Mouse (Mus musculus) bone marrow macrophage, adult 2 months (primary cell): Measurements from ENCODE around the gene Rcbtb1. TPM values are rescaled to one million over a fixed set of nuclear protein-coding genes. Genes with fewer than 3 reads are reported as not detected.

ENCODE experiments used
- H3K27ac ChIP-seq: 2 replicates; pipeline ENCODE4 v1.5.1; 2012; ENCODE audit warnings: low read depth, low read length; ENCODE audit not compliant: insufficient read depth
- H3K4me1 ChIP-seq: 2 replicates; pipeline ENCODE4 v1.6.1; 2012; ENCODE audit warnings: low read length; ENCODE audit not compliant: control insufficient read depth, insufficient read depth
- H3K4me3 ChIP-seq: 2 replicates; pipeline ENCODE4 v1.5.1; 2012; ENCODE audit warnings: mild to moderate bottlenecking, low read length, moderate library complexity; ENCODE audit not compliant: insufficient read depth
- CTCF ChIP-seq: IDR thresholded peaks from 2 replicates; pipeline ENCODE4 v1.5.1; 2012; ENCODE audit warnings: low read depth, mild to moderate bottlenecking, low read length, moderate library complexity
- POLR2A ChIP-seq: IDR thresholded peaks from 2 replicates; pipeline ENCODE4 v1.6.1; 2012; ENCODE audit warnings: mild to moderate bottlenecking, low read depth, low read length, borderline replicate concordance
- polyA plus RNA-seq: library from polyadenylated mRNA; stranded (reverse); fragments of >200 nt; gene quantifications from 2 replicates; pipeline ENCODE4 v1.2.4, GENCODE M21; 2012; ENCODE audit not compliant: missing spikeins, insufficient read depth, insufficient read length

Gene Rcbtb1
- polyA plus RNA-seq, result 16.4 and 16.7 TPM in 2 replicates

DNA sequence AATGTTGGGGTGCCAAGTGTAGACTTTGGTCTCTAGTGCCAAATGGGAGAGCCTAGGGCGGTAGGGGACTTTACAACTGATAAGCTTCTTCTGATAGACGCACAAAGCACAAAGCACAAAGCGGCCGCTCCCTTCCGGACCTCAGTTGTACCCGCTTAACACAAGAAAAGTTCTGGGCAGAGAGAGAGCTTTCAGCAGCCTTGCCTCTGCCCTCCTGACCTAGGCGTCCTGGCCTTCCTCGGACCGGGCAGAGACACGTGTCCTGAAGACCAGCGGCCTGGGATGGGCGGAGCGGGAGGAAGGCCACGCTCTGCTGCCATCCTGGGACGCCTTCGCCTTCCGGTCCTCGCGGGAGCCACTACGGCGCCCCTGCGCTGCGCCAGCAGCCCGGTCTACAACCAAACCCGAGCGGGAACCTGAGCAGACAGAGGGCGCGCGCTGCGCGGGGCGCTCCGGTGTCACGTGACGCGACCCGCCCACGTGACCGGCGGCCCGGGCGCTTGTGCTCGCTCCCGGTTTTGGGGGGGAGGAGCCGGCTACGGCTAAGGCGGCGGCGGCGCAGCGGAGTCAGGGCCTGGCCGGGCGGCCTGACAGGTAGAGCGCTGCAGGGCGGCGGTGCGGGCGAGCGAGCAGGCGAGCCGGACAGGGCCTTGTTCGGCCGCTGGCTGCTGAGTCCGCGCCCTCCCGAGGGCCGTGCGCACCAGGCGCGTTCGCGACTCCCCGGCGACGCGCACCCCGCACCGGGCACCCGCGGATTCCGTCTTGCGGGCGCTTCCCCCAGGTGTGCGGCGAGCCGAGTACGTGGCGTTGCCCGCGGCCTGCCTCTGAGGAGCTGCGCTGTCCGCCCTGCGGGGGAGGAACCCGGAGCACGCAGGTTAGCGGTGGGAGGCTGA is at the start of gene Rcbtb1:
TSS of gene Rcbtb1 (plus strand) at position 499 of the 893 bp plus-strand sequence.
- Histone ChIP-seq H3K4me1 (peaks cover 15% of the 10 kb centered on the region), H3K4me3 (peak within 1 kb of the TSS; percentile 95), H3K27ac (peak within 1 kb of the TSS; percentile 80)
- TF ChIP-seq POLR2A (no peak), CTCF (0 out of 2 replicates have a peak, but pooled peaks have one; percentile 7)

GRCm38 (mm10) chr14:59155589-59155988 is 45.4 kb upstream of the Rcbtb1 start:
- H3K4me3 ChIP-seq, result no peak overlapping the region
- TF ChIP-seq POLR2A (no peak), CTCF (no peak)
- H3K4me1 ChIP-seq, result no peaks in the 10 kb centered on the region
- H3K27ac ChIP-seq, result no peak overlapping the region

- Histone ChIP-seq H3K27ac (no peak overlapping the region), H3K4me3 (no peak overlapping the region), H3K4me1 (no peaks in the 10 kb centered on the region)
- TF ChIP-seq CTCF (no peak), POLR2A (no peak)
These were observed 43.9 kb upstream of the Rcbtb1 start for GRCm38 (mm10) chr14:59157016-59157698.

- Histone ChIP-seq H3K4me1 (no peaks in the 10 kb centered on the region), H3K27ac (no peak within 1 kb of the TSS), H3K4me3 (no peak within 1 kb of the TSS)
- TF ChIP-seq POLR2A, result no peak
These were observed 22.4 kb upstream of the Rcbtb1 start, which contains the start of gene Gm5142 for GRCm38 (mm10) chr14:59178649-59179048. Gm5142 (minus strand) TSS chr14:59178749.

DNA sequence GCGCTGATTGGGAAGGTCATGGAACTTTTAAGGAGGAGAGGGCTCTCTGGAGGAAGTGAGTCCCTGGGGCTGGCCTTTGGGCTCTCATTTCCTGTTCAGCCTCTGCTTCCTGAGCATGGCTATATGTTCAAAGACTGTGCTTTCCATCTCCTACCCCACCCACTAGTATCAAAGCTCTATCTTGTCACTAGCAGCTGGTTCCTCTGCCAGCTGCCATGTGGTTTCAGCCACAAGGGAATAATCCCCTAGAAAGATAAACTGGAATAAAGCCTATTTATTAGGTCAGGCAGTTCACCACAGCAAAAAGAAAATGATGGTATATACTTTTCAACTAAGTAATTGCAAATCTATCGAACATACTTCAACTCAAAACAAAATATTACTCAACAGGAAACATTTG is 18.3 kb upstream of the Rcbtb1 start:
- no peak for TF ChIP-seq POLR2A

GRCm38 (mm10) chr14:59185514-59185913 is 15.5 kb upstream of the Rcbtb1 start:
- TF ChIP-seq POLR2A, result no peak
- no peak for TF ChIP-seq CTCF
- H3K4me1 ChIP-seq, result no peaks in the 10 kb centered on the region
- H3K4me3 ChIP-seq, result no peak overlapping the region
- no peak overlapping the region for H3K27ac ChIP-seq

More for the DNA sequence above, 18.3 kb upstream of the Rcbtb1 start:
- Histone ChIP-seq H3K4me3 (no peak overlapping the region), H3K4me1 (no peaks in the 10 kb centered on the region), H3K27ac (no peak overlapping the region)

DNA sequence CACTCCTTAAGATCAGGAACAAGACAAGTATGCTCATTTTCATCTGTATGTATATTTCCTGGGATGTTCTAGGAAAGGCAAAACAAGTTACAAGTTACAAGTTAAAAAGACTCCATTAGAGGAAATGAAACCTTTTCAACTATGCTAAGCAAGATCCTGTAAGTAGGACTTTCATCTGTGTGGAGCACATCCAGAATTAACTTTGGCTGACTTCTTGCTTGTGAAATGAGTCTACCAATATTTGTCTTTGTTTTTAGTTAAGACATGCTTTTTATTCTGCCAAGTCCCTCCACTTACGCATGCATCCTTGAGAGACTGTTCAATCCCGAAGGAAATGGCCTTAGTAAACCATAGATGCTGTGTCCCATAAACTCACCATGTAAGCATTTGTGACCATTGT is 14.9 kb upstream of the Rcbtb1 start:
- TF ChIP-seq CTCF (no peak), POLR2A (no peak)
- no peak overlapping the region for H3K27ac ChIP-seq
- H3K4me3 ChIP-seq, result no peak overlapping the region
- no peaks in the 10 kb centered on the region for H3K4me1 ChIP-seq

DNA sequence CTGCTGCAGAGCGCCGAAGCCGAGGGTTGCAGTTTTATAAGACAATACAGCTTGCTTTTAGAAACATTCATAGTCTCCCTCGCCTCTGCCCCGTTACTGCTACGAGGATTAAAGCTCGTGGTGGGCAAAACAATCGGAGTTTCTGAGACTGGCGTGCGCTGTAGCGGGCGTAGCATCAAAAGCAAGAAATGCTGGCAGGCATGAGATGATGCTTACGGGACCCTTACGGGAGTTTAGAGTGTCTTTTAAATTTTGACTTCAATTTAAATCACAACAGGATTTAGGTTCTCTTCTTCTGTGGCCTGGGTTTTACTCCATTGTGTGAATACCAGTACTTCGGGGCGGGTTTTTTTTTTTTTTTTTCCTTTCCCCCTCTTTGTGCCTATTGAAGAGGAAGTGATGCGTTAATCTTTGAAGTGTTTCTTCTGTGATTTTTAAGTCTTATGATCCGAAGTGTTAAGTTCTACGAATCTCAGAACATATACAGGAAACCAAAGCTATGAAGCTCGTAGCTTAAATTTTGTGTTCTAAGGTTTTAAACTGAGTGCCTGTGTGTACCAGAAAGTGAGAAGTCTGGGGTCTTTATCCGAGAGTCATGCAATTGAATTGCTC is 701 bp downstream of the Rcbtb1 start:
- TF ChIP-seq CTCF, result no peak
- no peak for TF ChIP-seq POLR2A
- Histone ChIP-seq H3K4me1 (peaks cover 17% of the 10 kb centered on the region), H3K4me3 (peak overlapping the region; percentile 95), H3K27ac (peak overlapping the region; percentile 80)

DNA sequence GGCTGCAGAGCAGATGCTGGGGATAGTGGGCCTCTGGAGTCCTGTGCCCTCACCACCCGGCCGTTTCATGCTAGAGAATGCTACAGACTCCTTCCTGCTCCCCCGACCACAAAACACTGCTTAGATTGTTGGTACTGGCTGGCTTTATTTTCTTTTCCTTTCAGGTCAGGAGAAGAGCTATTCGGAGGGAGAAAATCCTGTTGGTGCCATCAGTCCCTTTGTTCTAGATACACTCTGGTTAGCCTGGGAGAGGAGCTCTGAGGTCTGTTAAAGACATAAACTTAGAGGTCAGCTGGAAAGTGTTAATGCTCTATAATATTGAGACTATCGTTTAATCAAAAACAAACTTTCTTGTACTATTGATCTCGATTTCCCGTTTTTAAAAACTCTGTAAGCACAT is 4.5 kb downstream of the Rcbtb1 start:
- TF ChIP-seq CTCF, result no peak
- TF ChIP-seq POLR2A, result no peak
- Histone ChIP-seq H3K27ac (no peak overlapping the region), H3K4me3 (no peak overlapping the region), H3K4me1 (peaks cover 20% of the 10 kb centered on the region)
